Mouse (Mus musculus) liver, embryonic 14.5 days (tissue): ENCODE results near the gene Poll.

Experiments used
- CTCF ChIP-seq: IDR thresholded peaks from 2 replicates; pipeline ENCODE4 v1.5.1; 2016; ENCODE audit warnings: antibody characterized with exemption, low read depth, control low read depth
- EP300 ChIP-seq: IDR thresholded peaks from 2 replicates; pipeline ENCODE4 v1.6.1; 2016; ENCODE audit warnings: antibody characterized with exemption, low read depth

GRCm38 (mm10) chr19:45596434-45596833 is 36.1 kb upstream of the Poll start:
- TF ChIP-seq CTCF (no peak), EP300 (no peak)
